Mouse (Mus musculus) adrenal gland, postnatal 10 days (tissue): Measurements from ENCODE around the gene Lmna. TPM values are rescaled to one million over a fixed set of nuclear protein-coding genes. Genes with fewer than 3 reads are reported as not detected.

Experiments used
- DNase-seq: peaks from one replicate; pipeline ENCODE4 v3.0.0; 2021; ENCODE audit warnings: mixed read lengths
- total RNA-seq, 2 experiments: library from RNA; stranded (reverse); gene quantifications; 2 replicates each; pipeline ENCODE4 v1.2.3; 2021

The Lmna gene
- total RNA-seq, 2 experiments from 2014 or later: 102 to 104 TPM

DNA sequence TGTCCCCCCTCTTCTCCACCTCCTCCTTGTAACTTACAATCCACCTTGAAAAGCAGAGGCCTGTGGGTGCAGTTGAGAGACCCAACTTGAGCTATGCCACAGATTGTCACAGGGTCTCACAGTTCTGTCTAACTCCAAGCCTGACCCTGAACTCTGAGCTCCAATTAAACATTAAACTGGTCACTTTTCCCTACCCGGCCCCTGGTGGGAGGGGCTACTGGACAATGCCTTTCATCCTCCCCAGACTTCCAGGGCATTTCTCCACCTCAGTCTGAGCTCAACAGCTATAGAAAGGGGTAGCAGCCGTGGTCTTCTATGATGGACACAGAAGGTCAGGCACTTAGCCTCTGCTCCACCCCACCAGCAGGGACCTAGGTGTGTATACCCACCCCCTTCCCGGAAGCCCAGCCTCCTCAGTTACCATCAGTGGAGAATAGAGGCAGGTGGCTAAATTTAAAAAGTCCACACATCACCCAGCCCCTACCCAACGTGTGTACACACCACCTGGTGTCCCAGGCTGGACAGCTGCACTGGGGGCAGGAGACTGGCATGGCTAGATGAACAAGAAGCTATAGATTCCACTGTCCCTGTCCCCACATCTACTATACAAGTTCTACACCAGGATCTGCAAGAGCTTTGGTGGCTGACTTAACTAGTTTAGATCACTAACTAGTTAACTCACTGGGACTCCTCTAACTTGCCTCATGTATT is 8.9 kb downstream of the Lmna start:
- DNase-seq: no peak

DNA sequence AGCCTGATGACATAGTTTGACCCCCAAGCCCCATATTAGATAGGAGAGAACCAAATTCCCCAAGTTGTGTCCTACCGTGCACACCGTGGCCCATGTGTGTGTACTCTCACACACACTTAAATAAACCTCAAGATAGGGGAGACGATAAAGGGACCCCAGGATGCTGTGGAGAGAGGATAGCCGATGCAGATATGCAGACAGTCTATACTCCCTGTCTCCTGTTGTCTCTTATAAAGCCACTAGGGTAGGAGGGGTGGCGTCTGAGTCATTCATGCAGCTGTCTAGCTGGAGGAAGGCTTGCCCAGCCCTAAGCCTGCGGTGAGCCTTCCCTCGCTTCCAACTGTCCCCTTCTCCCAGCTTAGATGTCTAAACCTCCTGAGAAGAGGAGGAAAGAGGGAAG is 9.7 kb downstream of the Lmna start:
- DNase-seq: no peak

DNA sequence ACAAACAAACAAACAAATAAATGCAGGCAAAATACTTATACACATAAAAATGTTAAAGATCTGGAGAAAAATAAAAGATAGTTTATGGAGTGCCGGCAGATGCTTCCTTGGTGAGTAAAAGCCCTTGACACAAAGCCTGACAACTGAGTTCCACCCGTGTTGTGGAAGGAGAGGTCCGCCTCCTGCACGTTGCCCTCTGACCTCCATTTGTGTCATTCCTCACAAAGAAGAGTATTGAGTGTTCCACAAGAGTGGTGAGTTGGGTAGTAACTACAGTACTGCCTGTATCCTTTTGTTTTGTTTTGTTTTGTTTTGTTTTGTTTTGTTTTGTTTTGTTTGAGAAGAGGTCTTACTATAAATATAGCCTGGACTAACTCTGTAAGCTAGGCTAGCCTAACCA is 10.2 kb downstream of the Lmna start:
- DNase-seq: no peak

DNA sequence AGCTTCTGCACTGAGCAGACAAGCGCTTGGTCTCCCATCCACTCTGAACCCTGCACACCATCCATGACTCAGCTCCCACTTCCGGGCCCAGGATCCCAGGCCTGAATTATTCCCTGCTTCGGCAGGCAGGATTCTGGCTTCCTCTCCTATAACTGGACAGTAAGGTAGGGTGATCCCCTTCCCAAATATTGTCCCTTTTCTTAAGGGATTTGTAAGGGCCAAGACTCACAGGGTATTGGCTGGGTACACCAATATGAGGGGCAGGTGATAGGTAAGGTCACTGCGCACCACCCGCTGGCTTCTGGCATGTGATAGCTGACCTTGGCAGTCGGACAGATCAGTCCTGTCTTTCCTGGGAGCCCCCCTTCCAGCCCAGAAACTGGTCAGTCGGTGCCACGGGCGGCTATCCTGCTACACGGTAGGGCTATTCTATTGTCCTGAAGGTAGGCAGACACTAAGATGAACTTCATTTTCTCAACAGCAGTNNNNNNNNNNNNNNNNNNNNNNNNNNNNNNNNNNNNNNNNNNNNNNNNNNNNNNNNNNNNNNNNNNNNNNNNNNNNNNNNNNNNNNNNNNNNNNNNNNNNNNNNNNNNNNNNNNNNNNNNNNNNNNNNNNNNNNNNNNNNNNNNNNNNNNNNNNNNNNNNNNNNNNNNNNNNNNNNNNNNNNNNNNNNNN is 13.9 kb downstream of the Lmna start:
- DNase-seq: no peak

DNA sequence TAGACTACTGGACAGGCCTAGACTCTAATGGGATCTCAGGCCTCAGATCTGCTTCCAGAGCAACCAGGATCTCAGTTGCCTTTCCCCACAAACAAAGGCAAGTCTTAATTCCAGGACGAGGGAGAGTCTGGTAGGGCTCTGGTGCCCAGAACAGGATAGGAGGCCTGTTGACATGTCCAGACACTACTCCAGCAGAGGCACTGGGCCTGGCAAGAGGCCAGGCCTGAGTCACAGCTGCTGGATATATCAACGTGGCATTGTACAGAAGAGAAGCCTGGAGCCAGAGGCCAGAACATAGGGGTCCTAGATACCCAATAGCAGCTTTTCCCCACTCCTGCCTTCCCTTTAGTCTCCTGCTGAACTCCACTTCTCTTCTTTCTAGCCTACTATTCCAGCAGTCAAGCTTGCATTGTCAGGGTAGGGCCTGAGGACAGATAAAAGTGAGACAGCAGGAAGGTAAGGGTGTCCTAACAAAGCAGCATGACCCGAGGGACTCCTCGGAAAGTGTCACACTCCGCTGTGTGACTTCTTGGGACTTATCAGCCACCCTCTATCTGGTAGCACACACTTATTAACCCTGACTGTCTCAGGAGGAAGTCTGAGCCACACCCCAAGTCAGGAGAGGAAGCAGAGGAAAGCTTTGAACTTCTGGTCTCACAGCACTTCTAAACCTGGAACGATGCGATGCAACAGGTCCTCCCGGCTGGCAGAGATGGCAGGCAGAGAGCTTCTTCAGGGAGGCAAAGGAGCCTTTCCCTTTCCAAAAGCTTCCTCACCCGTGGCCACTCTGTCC is 14.7 kb downstream of the Lmna start:
- DNase-seq: peak; percentile 84

DNA sequence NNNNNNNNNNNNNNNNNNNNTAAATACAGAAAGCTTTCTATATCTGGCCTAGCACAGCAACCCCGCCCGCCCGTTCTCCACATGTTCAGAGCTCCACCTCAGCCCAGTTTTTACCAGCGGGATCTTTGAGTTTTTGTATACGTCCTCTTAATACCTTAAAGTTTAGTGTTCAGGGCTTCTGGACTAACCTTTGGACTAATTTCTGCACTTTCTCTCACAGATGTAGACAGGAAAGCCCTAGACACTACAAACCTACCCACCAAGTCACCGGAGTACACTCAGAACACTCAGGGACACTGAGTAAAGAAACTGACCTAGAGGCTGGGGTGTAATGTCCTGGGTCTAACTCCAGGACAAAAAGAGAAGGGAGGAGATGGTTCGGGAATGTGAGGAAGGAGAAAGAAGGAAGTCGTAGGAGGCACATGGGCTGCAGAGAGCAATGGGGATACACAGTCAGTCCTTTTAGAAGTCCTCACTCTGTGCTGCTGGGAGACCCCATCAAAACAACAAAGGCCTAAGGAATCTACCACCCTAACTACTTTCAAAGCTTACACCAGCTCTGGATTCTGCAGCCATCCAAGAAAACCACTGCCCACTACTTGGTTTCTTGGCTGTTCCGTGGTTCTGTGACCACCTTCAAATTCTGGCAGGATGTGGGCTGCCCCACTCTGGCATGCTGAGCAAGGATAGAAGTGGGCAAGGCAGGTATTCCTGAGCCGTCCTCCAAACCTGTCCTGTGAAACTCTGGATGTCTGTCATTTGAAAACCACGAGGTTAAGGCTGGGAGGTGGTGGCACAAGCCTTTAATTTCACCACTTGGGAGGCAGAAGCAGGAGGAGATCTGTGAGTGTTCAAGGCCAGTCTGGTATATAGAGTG is 15.8 kb downstream of the Lmna start:
- no peak for DNase-seq

DNA sequence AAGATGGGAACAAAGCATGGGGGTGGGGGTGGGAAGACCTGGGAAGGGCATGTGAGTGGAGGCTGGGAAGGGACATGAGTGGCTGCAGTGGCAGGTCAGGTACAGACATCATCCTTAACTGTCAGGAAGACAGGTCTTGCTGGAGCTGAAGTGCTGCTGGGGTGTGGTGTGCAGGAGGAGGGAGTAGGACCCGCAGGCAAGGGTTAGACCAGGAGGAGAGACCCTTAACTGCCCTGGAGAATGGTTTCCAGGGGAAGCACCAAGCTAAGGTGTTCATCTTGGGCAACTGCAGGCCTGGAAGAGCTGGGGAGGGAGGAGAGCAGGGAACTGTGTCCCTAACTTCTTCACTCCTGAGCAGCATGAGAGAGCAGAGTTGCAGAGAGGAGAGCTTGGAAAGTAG is 22.4 kb downstream of the Lmna start:
- no peak for DNase-seq

DNA sequence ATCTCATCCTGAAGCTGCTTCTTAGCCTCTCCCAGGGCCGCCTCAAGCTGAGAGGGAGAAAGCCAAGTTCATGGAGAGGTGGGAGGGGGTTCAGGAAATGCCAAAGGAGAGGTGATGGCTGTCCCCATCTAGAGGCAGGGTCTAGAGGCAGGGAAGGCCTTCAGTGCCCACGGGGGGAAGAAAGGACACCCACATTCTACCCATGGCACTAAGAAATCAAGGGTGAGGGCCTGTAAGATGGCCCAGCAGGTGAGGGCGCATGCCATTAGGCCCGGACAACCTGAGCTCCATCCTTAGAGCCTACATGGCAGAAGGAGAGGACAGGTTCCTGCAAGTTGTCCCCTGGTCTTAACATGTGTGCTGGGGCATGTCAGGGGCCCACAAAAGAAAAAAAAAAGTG is 22.9 kb downstream of the Lmna start:
- DNase-seq: no peak

DNA sequence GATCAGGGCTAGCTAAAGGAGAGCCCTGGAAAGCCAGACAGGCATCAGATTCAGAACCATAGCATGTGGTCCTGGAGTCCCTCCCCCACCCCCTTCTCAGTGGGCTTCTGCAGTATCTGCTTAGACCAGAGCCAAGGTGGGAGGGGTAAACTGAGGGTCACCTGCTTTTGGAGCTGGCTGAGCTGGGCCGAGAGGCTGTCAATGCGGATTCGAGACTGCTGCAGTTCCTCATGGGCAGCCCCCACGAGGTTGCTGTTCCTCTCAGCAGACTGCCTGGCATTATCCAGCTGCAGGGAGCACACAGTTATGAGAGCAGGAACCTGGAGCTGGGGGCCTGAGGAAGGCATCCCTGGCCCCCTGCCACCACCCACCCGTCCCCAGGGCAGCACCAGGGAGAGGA is 23.7 kb downstream of the Lmna start:
- DNase-seq: no peak

DNA sequence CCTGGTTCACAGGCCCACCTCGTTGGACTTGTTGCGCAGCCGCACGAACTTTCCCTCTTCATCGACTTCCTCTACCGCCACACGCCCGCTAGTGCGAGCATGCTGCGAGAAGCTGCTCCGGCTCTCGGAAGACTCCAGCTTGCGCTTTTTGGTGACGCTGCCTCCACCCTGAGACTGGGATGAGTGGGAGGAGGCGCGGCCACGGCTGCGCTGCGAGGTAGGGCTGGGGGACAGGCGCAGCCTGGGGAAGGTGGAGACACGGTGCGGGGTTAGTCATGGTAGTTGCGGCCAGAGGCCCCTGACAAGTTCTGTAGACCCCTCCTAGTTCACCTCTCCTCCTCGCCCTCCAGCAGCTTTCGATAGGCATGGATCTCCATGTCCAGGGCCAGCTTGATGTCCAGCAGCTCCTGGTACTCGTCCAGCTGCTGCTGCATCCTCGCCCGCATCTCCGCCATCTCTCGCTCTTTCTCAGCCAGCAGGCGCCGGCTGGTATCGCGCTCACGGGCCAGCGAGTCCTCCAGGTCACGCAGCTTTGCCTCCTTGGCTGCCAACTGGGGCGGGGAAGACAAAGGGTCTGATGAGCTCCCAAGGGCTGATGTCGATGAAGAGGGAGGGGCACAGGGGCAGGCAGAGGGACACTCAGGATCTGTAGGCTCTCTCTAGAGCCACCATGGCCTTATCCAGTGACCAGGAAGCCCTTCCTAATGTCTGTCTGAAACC is 25.0 kb downstream of the Lmna start:
- no peak for DNase-seq

DNA sequence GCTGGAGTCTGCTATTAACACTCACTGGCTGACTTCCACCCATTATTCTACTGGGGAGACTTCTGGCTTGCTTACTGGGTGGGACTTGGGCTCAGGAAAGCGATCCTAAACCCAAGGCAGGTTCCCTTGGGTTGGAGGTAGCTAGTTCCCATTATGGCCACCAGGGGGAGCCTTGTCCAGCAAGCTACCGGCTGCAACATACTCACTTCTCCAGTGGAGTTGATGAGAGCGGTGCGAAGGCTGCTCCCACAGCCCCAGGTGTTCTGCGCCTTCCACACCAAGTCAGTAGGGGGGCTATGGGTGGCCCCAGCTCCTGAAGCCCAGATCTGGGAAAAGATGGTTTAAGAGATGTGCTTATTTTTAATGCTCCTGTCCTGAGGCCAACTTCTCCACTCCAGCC is 26.1 kb downstream of the Lmna start:
- DNase-seq: peak; percentile 86

DNA sequence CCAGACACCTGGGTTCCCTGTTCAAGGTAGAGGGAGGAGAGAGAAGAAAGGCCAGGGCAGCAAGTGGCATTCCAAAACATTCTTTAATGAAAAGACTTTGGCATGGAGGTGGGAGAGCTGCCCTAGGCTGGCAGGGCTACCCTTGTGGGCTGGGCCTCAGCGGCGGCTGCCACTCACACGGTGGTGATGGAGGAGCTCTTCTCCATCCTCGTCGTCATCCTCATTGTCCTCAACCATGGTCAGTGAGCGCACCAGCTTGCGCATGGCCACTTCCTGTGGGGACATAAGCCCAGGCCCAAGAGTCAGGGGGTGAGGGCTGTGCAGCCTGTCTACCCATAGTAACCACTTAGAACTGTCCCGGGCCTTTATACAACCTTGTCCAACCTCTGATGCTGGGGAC is 26.6 kb downstream of the Lmna start:
- DNase-seq: no peak

DNA sequence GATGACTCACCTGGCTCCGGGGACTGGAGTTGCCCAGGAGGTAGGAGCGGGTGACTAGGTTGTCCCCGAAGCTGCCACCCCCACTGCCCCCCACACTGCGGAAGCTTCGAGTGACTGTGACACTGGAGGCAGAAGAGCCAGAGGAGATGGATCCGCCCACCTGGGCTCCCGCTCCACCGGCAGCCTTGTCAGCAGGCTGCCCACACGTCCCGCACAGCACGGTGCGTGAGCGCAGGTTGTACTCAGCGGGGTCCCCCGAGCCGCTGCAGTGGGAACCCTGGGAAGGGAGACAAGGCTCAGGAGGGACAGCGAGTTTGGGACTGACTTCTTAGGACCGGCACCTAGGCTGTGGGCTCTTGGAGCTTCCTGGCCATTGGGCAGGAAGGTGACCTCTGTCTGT is 27.4 kb downstream of the Lmna start:
- no peak for DNase-seq

DNA sequence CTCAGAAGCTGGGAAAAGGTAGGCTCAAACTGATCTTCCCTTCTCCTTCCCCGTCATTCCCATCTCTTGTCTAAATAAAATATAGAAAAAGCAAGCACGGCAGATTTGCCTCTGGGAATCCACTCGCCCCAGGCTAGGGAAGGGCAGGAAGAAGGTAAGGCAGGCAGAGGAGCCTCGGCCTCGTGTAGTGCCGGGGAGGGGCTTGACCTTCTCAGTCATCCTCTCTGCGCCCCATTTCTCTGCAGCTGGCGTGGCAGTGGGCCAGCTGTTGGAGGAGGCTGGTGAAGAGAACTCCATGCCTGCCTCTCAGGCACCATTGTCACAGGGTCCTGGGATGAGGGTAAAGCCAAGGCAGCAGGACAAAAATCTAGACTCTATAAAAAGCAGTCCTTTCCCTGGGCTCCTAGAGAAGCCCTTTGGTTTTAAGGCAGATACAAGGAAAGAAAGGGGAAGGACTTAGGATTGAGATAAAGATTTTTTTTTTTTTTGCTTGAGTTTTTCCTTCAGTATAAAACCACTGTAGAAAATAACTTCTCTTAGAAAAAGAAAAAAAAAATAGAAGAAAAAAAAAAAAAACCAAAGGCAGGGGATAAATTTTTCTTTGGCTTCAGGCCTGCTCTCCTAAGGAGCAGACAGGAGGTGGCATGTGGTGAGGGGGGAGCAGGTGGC is 28.2 kb downstream of the Lmna start:
- DNase-seq: no peak

DNA sequence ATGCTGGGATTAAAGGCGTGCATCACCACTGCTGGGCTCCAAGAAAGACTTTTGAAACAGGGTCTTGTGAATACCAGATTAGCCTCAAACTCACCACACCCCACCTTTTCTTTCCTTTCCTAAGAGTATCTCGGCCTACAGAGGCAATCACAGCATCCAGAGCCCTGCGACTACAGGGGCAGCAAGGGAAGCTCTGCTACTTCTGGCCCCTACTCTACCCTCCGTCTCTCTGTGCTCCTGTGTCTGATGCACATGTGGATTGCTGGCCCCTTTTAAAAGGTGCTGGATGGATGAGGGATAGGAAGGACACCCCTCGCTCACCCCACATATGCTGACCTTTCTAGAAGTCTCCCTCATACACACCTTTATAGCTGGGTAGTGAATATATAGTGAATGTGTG is 29.1 kb downstream of the Lmna start:
- no peak for DNase-seq

DNA sequence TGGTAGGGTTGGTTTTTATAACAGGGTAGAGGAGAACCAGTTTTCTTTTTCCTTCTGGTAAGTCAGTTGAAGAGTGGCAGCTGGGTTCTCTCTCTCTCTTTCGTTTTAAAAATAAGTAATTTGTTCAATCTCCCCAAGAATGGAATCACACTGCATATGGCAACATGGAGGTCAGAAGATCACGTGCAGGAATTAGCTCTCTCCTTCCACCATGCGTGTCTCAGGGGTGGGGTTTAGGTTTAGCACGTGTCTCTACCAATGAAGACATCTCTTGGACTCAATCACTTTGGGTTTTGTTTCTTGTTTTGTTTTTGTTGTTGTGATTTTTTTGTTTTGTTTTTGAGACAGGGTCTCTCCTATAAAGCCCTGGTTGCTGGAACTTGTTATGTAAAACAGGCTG is 29.9 kb downstream of the Lmna start:
- no peak for DNase-seq

DNA sequence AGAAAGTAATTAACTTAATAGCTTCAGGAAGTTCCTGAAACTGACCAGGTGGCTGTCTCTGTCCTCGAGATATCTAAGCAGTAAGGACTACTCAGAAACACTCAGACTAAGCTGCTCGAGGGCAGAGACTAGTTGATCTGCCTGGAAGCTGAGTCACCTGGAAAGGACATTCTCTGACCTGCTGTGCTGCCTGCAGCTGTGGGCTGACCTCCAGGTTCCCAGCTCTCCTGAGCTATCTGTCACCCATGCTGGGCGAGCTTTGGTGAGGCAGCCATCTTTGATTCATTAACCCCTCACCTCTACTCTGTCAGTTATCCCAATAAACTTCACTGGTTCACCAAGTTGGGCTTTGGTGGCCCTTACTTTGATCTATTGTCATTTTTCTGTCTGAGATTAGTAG is 30.6 kb downstream of the Lmna start:
- DNase-seq: no peak

DNA sequence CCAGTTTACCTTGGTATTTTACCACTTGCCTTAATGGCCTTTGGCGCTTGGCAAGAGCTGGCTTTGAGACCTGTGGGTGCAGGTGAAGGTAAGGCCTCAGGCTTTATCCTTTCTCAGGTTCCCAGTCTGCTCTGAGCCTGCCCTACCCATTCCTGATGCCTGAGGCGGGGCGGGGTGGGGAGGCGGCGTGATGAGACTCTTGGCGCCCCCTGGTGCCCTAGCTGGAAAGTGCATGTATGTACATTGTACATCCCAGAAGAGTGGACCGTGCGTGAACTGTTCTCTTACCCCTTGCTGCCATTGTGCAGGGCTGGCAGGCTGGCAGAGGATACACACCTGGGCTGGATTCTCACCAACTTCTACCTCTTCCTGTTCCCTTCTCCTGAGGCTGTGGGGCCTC is 32.0 kb downstream of the Lmna start:
- peak; percentile 90 for DNase-seq

DNA sequence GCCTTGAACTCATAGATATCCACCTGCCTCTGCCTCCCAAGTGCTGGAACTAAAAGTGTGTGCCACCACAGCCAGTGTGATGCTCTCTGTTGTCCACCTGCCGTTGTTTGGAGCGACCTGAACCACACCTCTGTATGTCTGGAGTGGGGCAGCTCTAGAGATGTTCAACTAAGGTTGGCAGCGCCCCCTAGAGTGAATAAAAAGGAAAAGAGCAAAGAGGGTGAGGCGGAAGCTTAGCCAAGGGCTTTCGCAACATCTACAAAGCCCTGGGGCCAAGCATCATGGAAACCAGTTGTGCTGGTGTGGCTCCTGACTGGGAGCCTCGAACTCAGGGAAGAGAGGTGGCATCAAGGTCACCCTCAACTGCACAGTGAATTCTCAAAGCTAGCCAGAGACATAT is 33.4 kb downstream of the Lmna start:
- no peak for DNase-seq

DNA sequence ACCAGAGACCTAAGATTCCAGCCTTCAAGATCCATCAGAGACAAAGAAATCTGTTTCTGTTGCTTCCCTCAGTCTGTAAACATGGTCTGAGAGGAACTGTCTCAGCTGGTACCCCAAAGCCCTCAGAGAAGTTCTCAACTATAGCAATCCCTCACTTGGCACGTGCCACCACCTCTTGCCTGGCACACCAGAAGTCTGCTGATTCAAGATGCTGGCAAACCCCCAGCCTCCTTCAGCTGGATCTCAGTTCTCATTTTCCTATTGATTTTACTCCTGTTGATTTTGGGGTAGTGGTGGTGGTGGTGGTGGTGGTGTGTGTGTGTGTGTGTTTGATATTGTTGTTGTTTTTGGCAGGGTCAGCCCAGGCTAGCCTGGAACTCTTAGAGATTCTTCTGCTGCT is 36.2 kb downstream of the Lmna start:
- no peak for DNase-seq

DNA sequence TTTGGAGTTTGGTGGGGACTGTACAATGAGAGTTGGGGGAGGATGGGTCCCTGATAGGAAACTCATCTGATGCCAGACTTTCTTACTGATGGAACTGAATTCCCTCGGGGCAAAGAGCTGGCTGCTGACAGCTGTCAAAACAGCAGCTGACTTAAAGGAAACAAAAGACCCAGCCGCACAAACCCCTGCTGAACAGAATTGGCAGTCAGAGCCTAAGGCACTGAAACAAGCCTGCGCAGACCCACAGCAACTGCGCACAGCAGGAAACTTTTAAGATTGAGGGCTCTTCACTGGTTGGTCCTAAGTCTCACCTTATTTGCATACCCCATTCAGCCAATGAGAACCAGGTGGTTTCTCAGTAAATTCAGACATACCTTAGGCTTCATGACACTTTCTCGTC is 36.7 kb downstream of the Lmna start:
- DNase-seq: no peak
